Mouse (Mus musculus) neutrophil, adult 5-6 weeks (primary cell): Measurements from ENCODE around the gene Cacng3. TPM values are rescaled to one million over a fixed set of nuclear protein-coding genes. Genes with fewer than 3 reads are reported as not detected.
A peak's percentile ranks its signal among the peaks of the same experiment; 100 is the strongest.

ENCODE experiments used
- ATAC-seq: fragments of 151-379, 151-347 bp; 2 replicates; pipeline ENCODE4 v1.8.0; 2017; ENCODE audit warnings: mild to moderate bottlenecking, moderate TSS enrichment; ENCODE audit not compliant: insufficient number of reproducible peaks, poor library complexity, low FRiP score, severe bottlenecking; ENCODE audit errors: extremely low read depth
- total RNA-seq: library from RNA; stranded (forward); fragments of 200-1000 nt; gene quantifications from 2 replicates; pipeline ENCODE4 v1.2.3, GENCODE M21; 2017

Gene Cacng3
- total RNA-seq, 1 experiment from 2014 or later = 0.12 TPM

DNA sequence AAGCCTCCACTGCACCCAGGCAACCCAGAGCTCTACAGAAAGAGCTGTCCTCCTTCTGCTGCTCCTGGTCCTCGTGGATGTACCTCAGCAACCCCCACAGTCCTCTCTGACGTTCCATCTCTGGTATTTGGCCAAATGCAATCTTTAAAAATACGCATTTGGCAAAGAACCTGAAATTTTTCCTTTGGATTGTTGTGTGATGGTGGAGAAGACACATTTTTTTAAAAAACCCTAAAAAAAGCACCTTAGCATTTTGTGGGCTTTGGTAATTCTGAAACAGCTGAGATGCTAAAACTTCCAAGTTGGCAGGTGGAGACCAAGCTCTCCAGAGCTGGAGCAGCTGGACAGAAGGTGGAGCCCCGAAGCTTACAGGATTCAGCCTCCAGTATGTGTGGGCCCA, 32.2 kb downstream of the Cacng3 start:
- ATAC-seq = no peak

- ATAC-seq = no peak
Measured at GRCm38 (mm10) chr7:122706736-122707135, 36.4 kb downstream of the Cacng3 start.

DNA sequence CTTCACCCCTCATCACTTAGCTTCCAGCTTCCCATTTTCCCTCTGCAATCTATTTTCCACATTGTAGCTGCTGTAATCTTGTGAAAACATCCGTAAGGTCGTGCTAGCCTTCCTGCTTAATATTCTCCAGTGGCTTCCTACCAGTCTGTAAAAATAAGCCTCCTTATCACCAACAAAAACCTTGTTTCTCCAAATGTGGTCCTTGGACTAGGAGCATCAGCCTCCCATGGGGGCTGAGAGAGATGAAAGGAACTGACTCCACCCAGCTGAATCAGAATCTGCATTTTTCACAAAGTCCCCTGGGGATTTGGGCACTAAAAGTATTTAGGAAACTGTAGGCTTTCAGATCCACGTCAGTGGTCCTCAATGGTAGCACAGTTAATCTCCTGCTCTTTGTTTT, 46.0 kb downstream of the Cacng3 start:
- no peak for ATAC-seq

DNA sequence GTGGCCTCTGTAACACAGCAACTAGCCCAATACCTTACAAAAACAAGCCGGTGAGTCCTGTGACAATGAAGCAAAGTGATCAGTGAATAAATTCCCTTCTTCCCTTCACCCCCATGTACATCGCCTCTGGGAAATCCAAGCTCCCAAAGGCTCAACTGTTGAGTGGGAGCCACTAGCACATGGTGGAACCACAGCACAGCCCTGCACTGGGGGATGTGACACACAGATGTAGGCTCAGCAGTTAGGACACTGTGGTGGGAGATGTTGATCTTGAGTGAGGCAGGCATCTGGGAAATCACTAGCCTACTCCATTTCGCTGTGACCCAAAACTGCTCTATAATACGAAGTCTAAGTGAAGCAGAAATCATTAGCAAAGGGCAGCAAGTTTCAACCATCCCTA, 48.2 kb downstream of the Cacng3 start:
- ATAC-seq = no peak

- peak; percentile 72 for ATAC-seq
Measured at GRCm38 (mm10) chr7:122723358-122723876, 53.1 kb downstream of the Cacng3 start.

DNA sequence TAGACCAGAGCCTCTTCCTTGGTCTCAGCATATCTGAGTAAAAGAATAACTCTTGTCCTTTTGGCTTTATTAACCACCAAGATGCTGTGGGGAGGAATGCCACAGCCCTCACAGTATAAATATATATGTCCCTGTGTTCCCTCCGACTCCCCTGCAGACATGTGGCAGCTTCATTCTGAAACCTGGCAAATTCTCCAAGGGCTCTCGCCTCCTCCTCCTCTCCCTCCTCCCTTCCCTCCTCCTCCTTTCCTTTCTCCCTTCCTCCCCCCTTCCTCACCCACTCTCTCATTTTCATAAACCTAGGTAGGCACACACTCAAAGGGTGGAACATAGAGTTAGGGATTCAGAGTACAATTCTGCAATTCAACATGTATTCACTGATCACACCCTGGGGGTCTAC, 56.1 kb downstream of the Cacng3 start:
- no peak for ATAC-seq

GRCm38 (mm10) chr7:122728186-122728585, 57.9 kb downstream of the Cacng3 start:
- ATAC-seq = no peak

DNA sequence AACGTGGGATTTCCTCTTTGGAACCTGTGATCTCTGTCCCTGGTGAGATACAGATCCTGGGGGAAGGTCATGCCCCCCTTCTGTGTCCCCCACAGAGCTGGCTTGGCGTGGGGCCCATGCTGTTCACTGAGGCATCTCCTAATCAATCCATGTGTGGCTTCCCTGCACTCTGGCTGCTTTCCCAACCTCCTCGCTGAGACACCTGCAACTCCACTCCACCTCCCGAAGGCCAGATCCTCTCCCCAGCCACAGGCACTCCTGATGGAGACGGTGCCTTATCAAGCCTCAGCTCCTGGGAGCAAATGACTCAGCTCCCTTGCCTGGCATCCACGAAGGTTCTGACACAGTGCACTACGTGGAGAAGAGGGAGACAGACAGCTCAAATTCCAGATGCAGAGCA, 58.6 kb downstream of the Cacng3 start:
- no peak for ATAC-seq

DNA sequence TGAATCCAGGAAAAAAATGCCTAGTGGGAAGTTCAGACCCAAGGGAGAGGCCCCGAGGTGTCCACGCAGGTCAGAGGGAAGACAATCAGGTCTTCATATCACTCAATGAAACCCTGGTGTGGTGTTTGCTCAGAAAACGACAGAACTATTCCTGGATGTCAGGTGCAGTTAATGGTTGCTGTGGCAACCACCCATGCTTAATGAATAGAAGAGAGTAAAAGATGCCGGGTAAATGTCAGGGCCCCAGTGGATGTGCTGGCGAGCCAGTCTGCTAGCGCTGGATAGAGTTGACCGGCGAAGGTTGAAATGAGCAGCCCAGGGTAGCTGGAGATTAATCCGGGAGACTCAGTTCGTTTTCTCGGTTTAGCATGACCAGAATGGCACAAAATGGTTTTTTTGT, 65.0 kb downstream of the Cacng3 start:
- ATAC-seq = no peak

DNA sequence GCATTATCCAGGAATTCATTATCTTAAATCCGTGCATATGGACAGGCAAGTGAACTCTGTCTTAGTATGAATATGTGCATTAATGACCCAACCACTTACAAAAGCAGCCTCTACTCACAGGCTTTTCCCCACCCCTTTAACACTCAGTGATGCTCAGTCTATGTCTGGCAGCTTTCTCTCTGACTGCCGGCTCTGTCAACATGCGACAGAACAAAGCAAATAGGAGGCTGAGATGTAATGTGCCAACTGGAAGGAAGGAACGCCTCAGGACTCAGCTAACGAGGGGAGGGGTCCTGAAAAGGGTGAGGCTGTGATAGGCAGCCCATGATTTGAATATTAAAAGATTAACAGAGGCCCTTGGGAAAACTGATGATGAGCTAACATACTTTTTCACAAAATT, 68.2 kb downstream of the Cacng3 start:
- no peak for ATAC-seq

DNA sequence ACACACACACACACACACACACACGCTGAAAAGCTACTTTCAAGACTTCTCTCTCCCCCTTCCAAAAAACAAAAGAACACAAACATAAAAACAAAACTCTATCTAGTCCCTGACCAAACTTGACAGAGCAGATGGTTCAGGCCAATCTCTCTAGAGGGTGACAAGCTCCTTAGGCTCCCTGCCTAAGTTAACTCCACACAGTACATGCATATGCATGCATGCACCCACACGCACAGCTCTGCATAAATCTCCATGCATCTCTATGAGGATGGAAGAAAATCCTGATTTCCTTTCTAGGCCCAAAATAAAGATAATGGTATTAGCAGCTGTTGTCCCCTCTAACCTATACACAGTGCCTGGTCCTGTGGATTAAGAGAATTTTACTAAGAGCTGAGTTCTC, 70.4 kb downstream of the Cacng3 start:
- no peak for ATAC-seq

DNA sequence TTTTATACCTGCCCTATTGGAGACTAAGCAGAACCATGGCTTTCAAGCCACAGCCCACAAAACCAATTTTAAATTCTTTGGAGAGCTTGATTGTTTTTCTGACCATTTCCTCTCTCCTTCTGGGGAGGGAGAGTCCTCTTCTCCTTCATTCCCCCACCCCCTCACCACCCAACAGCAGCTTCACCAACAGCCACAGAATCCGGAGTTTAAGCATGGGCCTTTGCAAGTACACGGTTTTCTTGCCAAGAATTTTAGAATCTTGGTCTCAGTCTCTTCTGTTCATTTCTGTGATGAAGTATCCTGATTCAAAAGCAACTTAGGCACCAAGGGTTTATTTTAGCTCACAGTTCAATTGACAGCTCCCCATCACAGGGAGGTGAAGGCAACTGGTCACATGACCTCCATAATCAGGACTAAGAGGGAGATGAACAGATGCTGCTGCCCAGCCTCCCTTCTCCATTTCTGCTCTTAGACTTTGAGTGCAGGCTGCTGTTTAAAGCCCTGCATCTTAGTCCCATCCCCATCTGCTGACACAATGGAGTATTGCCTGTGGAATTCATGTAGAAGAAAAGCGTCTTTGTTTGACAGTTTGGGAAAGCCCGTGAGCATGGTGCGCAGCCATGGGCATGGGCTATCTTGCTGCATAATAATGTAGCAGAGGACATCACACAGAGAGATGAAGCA, 85.8 kb downstream of the Cacng3 start:
- ATAC-seq = no peak

DNA sequence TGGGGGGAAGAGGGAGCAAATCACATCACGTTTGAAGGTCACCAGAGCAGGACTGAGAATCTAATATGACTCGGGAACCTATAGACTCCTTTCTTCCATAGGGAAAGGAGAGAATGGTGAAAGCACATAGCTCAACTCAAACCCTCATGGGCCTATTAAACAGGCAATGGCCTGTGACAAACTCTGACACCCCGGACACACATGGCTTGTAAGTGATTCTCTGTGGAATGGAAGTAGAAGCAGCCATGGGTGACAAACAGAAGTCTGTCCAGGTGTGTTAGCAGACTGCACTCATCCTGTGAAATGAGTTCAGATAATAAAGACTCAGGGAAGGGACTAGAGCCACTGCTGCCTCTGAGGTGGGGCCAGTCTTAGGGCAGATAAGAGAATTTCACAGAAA, 88.4 kb downstream of the Cacng3 start:
- ATAC-seq = no peak

DNA sequence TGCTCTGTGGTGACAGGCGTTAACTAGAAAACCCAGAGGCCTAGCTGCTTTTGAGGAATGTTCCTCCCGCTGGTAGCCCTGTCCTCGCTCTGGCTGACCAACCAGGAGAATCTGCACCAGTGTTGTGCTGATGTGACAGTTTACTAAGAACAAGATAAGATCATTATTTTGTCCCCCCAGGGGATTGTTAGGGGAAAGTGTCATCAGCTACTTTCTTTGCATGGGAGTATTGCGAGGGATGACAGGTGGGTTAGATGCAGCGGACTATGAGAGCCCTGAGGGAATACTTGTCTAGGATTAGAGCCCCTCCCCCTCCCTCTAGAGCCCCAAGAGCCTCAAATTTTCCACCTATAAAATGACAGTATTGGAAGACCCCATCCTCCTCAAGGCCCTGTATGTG, 94.2 kb downstream of the Cacng3 start:
- ATAC-seq = no peak

DNA sequence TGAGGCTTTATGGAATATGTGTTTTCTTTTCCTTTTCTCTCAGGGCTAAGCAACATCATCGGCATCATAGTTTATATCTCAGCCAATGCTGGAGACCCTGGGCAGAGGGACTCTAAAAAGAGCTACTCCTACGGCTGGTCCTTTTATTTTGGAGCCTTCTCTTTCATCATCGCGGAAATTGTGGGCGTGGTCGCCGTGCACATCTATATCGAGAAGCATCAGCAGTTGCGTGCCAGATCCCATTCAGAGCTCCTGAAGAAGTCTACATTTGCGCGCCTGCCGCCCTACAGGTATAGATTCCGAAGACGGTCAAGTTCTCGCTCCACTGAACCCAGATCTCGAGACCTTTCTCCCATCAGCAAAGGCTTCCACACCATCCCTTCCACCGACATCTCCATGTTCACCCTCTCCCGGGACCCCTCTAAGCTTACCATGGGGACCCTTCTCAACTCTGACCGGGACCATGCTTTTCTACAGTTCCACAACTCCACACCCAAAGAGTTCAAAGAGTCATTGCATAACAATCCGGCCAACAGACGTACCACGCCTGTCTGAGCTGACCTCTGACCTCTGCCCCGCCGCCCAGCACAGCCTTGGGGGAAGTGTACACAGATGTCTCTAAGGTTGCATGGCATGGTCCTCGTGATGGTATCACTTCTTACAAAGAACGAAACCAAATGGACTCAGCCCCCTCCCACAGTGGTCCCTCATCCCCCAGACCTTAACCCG, 98.2 kb downstream of the Cacng3 start:
- no peak for ATAC-seq

DNA sequence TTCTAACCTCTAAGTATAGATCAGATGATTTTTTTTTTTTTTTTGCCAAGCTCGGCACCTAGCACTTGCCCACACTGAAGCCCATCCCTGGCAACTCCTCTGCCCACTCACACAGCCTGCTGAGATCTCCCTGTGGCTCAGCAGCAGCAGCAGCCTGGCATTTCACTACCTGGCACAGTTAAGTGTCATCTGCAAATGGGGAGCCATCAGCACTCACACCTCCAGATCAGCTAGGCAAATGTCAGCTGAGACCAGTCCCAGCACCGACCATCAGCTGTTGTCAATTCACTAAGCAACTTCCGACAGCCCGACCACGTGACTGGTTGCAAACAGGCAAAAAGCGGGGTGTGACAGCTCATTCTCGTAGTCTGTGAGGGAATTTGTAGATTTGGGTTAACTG, 109.3 kb downstream of the Cacng3 start:
- ATAC-seq = no peak

DNA sequence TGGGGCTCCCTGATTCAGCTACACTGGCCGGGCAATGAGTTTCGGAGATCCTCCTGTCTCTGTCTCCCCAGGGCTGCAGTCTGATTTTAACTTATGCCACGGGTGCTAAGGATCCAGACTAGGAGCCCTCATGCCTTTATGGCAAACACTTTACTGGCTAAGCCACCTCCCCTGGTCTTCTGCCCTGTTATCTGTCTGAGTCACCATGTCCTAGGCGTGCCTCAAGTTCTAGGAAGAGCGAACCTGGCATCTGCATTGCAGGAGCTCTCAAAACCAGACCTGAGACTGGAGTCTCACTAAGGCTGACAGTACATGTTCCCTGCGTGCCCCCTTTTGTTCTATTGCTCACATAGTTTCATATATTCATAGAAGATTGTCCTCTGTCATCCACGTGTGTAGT, 119.6 kb downstream of the Cacng3 start:
- ATAC-seq = no peak

GRCm38 (mm10) chr7:122793655-122794346, 123.5 kb downstream of the Cacng3 start:
- no peak for ATAC-seq

- no peak for ATAC-seq
Measured at GRCm38 (mm10) chr7:122795140-122795539, 124.8 kb downstream of the Cacng3 start.

DNA sequence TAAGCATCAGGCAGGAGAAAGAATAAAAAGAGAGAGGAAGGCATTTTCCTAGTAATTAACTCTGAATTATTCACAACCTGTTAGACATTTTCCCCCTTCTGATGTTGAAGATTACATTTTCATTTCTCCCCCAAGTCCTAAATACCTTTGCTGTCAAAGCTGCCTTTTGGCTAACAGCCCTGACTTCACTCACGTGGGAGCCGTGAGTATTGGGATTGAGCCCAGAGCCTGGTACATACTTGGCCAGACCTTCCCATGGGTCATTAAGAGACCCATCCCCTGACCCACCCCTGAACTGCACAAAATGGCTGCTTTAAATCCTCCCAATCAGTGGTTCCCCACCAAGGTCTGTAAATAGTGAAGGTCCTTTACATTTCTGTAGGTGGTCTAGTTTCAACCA, 130.5 kb downstream of the Cacng3 start:
- ATAC-seq = no peak
